Mouse (Mus musculus): ENCODE measurements around the gene Thsd7b. TPM values are rescaled to one million over a fixed set of nuclear protein-coding genes. Genes with fewer than 3 reads are reported as not detected.

Thsd7b gene
- polyA plus RNA-seq, 1 experiment from 2014 or later: 0.54 TPM

DNA sequence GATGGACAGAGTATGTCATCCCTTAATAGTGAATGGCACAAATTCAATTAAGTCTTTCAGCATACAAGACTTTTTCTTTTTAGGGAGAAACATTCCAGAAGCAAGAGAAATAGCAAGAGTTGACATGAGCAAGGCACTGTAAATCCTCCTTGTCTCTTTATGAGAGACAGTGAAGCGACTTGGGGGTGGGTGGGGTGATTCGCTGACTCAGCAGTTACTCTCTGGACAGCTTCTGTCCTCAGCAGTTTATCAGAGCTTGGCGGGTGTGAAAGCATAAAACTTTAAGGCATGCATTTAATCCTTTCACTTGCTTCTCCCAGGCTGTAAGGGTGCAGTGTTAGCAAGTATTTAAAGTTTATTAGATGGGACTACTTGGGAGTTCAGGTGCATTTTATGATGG lies 812.1 kb downstream of the Thsd7b start:
- Histone ChIP-seq H3K27me3 (ENCODE audit: insufficient read depth, low read length) (no peaks in the 10 kb centered on the region), H3K27ac (ENCODE audit: low read depth) (no peak overlapping the region), H3K36me3 (ENCODE audit: insufficient read depth) (no peaks in the 10 kb centered on the region), H3K4me3 (ENCODE audit: low read depth, low read length) (no peak overlapping the region), H3K9ac (no peak overlapping the region), H3K9me3 (ENCODE audit: low read depth, low read length) (no peaks in the 10 kb centered on the region), H3K4me2 (no peak overlapping the region), H3K4me1 (ENCODE audit: insufficient read depth) (no peaks in the 10 kb centered on the region)
- ATAC-seq (ENCODE audit: insufficient read depth) (peak; percentile 47; the same call in 1 of the 2 replicates), DNase-seq (peak; percentile 32)
- no peak for TF ChIP-seq CTCF (IDR thresholded peaks at IDR 0.05; ENCODE audit: low read depth)
- WGBS: 52% methylated on average over 3 of the region's 3 CpGs

DNA sequence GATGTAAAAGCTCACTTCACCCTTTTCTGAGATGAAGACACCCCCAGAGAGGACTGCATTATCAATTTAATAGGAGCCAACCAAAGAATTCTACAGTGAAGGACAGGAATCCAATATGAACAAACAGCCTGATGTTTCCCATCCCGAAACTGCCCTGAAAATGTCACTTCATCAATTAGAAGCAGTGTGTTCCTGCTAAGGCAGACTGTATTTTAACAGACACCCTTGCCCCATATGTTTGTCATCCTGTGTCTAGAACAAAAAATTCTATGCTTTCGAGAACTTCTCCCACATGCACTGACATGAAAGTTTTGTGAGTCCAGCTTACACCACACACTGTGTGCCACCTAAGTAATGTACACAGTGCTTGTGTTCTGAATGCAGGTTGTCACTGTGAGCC lies 812.8 kb downstream of the Thsd7b start:
- Histone ChIP-seq H3K4me1 (ENCODE audit: insufficient read depth) (no peaks in the 10 kb centered on the region), H3K27ac (ENCODE audit: low read depth) (no peak overlapping the region), H3K9me3 (ENCODE audit: low read depth, low read length) (no peaks in the 10 kb centered on the region), H3K27me3 (ENCODE audit: insufficient read depth, low read length) (no peaks in the 10 kb centered on the region), H3K4me3 (ENCODE audit: low read depth, low read length) (no peak overlapping the region), H3K4me2 (no peak overlapping the region), H3K36me3 (ENCODE audit: insufficient read depth) (no peaks in the 10 kb centered on the region), H3K9ac (no peak overlapping the region)
- TF ChIP-seq CTCF (IDR thresholded peaks at IDR 0.05; ENCODE audit: low read depth): no peak
- ATAC-seq (ENCODE audit: insufficient read depth): peak; percentile 74
- peak; percentile 76 for DNase-seq
- WGBS: 36% methylated on average over 2 of the region's 2 CpGs

DNA sequence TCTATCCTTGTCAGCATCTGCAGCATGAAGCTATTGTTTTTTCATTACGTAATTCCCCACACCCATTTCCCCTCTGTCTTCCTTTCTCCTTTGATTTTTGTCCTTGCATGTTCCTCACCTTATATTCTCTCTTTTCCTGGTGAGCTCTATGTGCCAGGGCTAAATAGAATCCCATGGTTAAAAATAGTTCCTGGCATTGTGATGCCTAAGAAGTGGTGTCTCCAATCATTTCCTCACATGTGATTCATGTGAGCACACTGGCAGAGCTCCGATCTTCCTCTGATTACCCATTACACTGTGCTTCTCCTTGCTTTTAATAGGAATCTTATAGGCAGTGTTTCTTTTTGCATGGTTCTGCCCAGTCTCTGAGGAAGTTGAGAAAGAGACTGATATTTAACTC lies 826.1 kb downstream of the Thsd7b start:
- peak; percentile 49; the same call in 1 of the 2 replicates for ATAC-seq (ENCODE audit: insufficient read depth)
- no peaks in the 10 kb centered on the region for H3K27me3 ChIP-seq (ENCODE audit: insufficient read depth, low read length)
- no peak for TF ChIP-seq CTCF (IDR thresholded peaks at IDR 0.05; ENCODE audit: low read depth)
- no peak overlapping the region for H3K4me2 ChIP-seq
- H3K4me1 ChIP-seq (ENCODE audit: insufficient read depth): no peaks in the 10 kb centered on the region
- H3K36me3 ChIP-seq (ENCODE audit: insufficient read depth): no peaks in the 10 kb centered on the region
- H3K4me3 ChIP-seq (ENCODE audit: low read depth, low read length): no peak overlapping the region
- 64% methylated on average over 2 of the region's 2 CpGs for WGBS
- no peak overlapping the region for H3K27ac ChIP-seq (ENCODE audit: low read depth)
- H3K9ac ChIP-seq: no peak overlapping the region
- peak; percentile 23 for DNase-seq
- H3K9me3 ChIP-seq (ENCODE audit: low read depth, low read length): no peaks in the 10 kb centered on the region

DNA sequence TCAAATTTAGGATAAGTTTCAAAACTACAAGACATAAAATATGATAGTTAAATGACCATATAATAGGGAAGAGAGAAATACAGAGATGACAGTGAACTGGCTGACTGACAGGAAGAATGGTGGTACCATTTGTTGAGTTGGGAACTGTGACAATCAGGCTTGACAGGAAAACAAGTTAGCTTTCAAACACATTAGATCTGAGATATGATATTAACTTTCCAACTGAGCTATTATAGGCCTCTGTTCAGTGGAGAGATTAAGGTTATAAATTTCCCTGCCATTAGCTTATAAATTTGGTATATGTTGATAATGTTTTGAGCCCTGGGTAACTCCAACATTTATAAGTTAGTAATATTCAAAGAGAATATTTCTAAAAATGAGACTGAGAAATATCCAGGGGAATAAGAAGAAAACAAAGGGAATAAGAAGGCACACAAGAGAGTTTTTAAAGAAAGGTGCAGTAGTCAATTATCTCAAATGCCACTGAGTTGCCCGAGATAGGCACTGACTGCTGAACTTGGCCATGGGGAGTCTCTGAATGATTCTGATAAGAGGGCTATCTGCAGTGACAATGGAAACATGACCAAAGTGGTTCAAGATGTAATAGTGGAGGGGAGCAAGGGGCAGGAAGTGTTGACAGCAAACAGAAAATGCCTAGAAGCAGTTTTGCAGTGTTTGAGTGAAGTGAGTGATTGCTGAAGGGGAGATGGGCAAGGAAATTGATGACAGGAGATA lies 839.6 kb downstream of the Thsd7b start:
- DNase-seq: no peak
- no peak overlapping the region for H3K4me3 ChIP-seq (ENCODE audit: low read depth, low read length)
- H3K4me1 ChIP-seq (ENCODE audit: insufficient read depth): no peaks in the 10 kb centered on the region
- no peak overlapping the region for H3K4me2 ChIP-seq
- no peaks in the 10 kb centered on the region for H3K9me3 ChIP-seq (ENCODE audit: low read depth, low read length)
- no peak overlapping the region for H3K27ac ChIP-seq (ENCODE audit: low read depth)
- no peak for ATAC-seq (ENCODE audit: insufficient read depth)
- no peaks in the 10 kb centered on the region for H3K27me3 ChIP-seq (ENCODE audit: insufficient read depth, low read length)
- TF ChIP-seq CTCF (IDR thresholded peaks at IDR 0.05; ENCODE audit: low read depth): no peak
- no peaks in the 10 kb centered on the region for H3K36me3 ChIP-seq (ENCODE audit: insufficient read depth)
- no peak overlapping the region for H3K9ac ChIP-seq
- 62% methylated on average over 1 of the region's 1 CpGs for WGBS

DNA sequence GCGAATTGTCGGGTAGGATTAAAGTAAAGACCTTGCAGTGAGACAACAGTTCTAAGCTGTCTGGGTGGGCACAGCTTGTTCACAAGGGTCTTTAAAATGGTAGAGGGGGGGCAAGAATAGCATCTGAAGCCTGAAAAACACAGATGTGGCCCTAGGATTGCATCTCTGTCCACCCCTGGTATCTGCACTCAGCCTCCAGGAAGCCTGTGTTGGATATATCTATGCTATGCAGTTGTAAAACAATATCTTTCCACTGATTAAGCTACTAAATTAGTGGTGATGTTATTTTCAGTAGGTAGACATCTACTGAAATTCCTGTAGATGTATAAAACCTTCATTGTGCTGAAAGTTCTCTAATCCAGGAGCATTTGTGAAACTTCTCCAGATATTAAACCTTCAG lies 840.4 kb downstream of the Thsd7b start:
- no peak overlapping the region for H3K4me2 ChIP-seq
- no peaks in the 10 kb centered on the region for H3K27me3 ChIP-seq (ENCODE audit: insufficient read depth, low read length)
- no peaks in the 10 kb centered on the region for H3K36me3 ChIP-seq (ENCODE audit: insufficient read depth)
- TF ChIP-seq CTCF (IDR thresholded peaks at IDR 0.05; ENCODE audit: low read depth): no peak
- H3K4me3 ChIP-seq (ENCODE audit: low read depth, low read length): no peak overlapping the region
- ATAC-seq (ENCODE audit: insufficient read depth) (no peak), DNase-seq (no peak)
- H3K4me1 ChIP-seq (ENCODE audit: insufficient read depth): no peaks in the 10 kb centered on the region
- no peak overlapping the region for H3K27ac ChIP-seq (ENCODE audit: low read depth)
- WGBS: 92% methylated on average over 2 of the region's 2 CpGs
- H3K9me3 ChIP-seq (ENCODE audit: low read depth, low read length): no peaks in the 10 kb centered on the region
- no peak overlapping the region for H3K9ac ChIP-seq

DNA sequence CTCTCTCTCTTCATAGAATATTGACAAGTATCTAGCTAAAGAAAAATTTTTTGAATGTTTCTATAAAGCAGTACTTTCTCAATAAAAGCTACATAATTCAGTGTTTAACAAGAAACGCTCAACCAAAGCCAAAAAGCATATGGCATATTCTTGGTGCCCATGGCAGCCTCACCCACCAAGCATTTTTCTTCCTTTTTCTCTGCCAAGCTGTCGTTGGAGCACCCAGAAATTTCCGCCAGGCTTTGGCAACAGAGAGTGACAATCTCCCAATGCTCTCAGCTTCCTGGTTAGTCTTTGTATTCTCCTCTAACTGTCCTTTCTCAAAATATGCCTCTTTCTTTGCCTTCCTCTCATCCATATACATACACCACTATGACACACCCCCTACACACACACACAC lies 857.8 kb downstream of the Thsd7b start:
- TF ChIP-seq CTCF (IDR thresholded peaks at IDR 0.05; ENCODE audit: low read depth): no peak
- WGBS: 82% methylated on average over 3 of the region's 3 CpGs

DNA sequence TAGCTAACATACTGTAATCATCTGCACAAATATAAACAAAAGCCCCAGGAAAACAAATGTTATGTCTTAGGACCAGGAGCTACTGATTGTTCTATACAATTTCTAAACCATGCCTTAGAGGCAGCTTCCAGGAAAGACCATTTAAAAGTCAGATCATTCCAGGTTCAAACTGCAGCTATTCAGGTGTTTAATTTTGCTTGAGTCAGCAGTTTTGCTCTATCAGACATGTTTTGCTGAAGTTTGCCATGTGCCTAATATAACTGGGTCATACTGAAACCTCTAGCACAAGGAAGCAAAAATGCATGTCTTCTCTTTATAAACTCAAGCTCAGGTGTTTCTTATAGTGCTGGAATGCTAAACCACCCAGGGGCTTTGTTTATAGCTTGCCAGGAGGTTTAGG lies 893.1 kb downstream of the Thsd7b start:
- DNase-seq: no peak
- H3K9me3 ChIP-seq (ENCODE audit: low read depth, low read length): no peaks in the 10 kb centered on the region

More for the DNA sequence above, 857.8 kb downstream of the Thsd7b start:
- Histone ChIP-seq H3K9ac (no peak overlapping the region), H3K4me2 (no peak overlapping the region), H3K9me3 (ENCODE audit: low read depth, low read length) (no peaks in the 10 kb centered on the region), H3K36me3 (ENCODE audit: insufficient read depth) (no peaks in the 10 kb centered on the region), H3K27me3 (ENCODE audit: insufficient read depth, low read length) (no peaks in the 10 kb centered on the region), H3K4me3 (ENCODE audit: low read depth, low read length) (no peak overlapping the region), H3K4me1 (ENCODE audit: insufficient read depth) (no peaks in the 10 kb centered on the region), H3K27ac (ENCODE audit: low read depth) (no peak overlapping the region)
- DNase-seq: no peak
- no peak for ATAC-seq (ENCODE audit: insufficient read depth)

More for the DNA sequence above, 893.1 kb downstream of the Thsd7b start:
- Histone ChIP-seq H3K4me3 (ENCODE audit: low read depth, low read length) (no peak overlapping the region), H3K27ac (ENCODE audit: low read depth) (no peak overlapping the region), H3K27me3 (ENCODE audit: insufficient read depth, low read length) (no peaks in the 10 kb centered on the region), H3K36me3 (ENCODE audit: insufficient read depth) (no peaks in the 10 kb centered on the region), H3K4me2 (no peak overlapping the region), H3K4me1 (ENCODE audit: insufficient read depth) (no peaks in the 10 kb centered on the region), H3K9ac (no peak overlapping the region)
- no peak for TF ChIP-seq CTCF (IDR thresholded peaks at IDR 0.05; ENCODE audit: low read depth)
- ATAC-seq (ENCODE audit: insufficient read depth): no peak
